Mouse (Mus musculus): ENCODE data around the gene Mdm2.
"Not testable (repeated sequence)": the region's sequence is repeated elsewhere in the genome, so short reads cannot be mapped to it uniquely, and the experiment has no call there.

Gene Mdm2

GRCm38 (mm10) chr10:117732184-117732583, 21.6 kb upstream of the Mdm2 start:
- DNase-seq (ENCODE audit: low spot score) = no peak

GRCm38 (mm10) chr10:117731244-117732101, 20.9 kb upstream of the Mdm2 start:
- DNase-seq (ENCODE audit: low spot score) = no peak

GRCm38 (mm10) chr10:117730637-117731203, 20.2 kb upstream of the Mdm2 start:
- no peak for DNase-seq (ENCODE audit: low spot score)

DNA sequence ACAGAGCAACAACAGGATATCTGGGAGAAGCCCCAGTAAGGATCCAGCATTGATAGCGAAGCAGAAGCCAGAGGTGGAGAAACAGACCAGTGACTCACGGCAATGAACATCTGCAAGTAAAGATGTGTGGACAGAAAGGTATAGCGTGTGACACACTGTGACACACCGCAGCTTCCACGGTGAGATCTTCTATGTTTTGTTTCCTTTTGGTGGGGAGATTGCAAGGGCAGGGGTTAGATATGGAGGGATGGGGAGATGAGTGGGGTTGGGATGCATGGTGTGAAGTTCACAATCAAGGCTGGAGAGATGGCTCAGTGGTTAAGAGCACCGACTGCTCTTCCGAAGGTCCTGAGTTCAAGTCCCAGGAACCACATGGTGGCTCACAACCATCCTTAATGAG, 19.6 kb upstream of the Mdm2 start:
- no peak for DNase-seq (ENCODE audit: low spot score)

DNA sequence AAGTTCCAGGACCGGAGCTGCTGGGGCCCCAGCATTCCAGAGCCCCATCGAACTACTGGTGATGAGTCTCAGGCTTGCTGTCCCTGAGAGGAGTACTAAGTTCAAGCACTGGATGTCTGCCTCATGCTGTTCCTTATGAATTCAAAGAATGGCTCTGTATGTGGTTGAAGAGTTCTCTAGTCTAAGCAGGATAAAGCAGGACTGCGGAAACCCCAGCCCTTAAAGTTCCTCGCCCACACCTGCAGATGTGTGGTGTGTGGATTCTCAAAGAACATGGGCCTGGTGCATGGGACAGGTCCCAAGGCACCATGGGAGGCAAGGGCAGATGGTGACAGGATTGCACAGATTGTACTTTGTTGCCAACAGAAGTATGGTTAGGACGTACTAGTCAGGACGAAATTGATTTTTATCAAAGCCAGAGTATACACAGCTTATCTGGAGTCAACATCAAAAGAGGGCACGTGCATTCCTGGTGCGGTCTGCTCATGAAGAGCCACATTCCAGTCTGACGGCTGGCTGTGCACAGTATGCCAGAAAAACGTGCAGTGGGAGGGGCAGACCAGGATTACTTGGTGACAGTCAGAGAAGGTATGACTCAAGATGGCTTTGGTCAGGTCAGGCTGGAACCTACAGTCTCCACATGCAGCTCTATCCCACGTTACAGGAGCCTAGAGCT, 18.7 kb upstream of the Mdm2 start:
- no peak for DNase-seq (ENCODE audit: low spot score)

GRCm38 (mm10) chr10:117728574-117728973, 18.0 kb upstream of the Mdm2 start:
- no peak for DNase-seq (ENCODE audit: low spot score)

DNA sequence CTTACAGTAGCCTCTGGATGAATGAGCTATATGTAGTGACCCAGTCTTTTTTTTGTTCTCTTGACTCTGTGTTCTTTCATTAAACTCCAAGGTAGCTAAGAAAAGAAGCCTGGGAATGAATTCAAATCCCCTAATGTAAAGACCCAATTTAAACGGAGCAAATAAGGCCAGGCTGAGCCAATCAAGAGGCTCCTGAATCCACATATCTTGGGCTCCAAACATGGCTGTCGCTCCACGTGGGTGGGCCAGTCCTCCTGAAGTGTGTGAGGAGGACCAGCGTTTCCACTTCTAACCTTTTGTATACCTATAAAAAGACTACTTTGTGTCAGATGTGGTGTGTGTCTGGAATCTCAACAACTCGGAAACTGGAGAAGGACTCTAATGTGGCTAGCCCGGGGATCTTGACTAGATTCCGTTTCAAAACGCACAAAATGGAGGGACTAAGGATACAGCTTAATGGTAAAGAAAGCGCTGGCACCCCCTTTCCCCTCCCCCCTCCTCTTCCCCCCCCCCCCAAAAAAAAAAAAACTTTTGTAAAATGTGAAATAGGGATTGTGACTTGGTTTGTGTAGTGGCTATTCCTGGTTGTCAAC, 17.1 kb upstream of the Mdm2 start:
- DNase-seq (ENCODE audit: low spot score) = no peak

- DNase-seq (ENCODE audit: low spot score) = no peak
These were observed 16.4 kb upstream of the Mdm2 start for GRCm38 (mm10) chr10:117726888-117727385.

GRCm38 (mm10) chr10:117726350-117726749, 15.8 kb upstream of the Mdm2 start:
- DNase-seq (ENCODE audit: low spot score) = no peak

- no peak for DNase-seq (ENCODE audit: low spot score)
These were observed 15.1 kb upstream of the Mdm2 start for GRCm38 (mm10) chr10:117725671-117726070.

DNA sequence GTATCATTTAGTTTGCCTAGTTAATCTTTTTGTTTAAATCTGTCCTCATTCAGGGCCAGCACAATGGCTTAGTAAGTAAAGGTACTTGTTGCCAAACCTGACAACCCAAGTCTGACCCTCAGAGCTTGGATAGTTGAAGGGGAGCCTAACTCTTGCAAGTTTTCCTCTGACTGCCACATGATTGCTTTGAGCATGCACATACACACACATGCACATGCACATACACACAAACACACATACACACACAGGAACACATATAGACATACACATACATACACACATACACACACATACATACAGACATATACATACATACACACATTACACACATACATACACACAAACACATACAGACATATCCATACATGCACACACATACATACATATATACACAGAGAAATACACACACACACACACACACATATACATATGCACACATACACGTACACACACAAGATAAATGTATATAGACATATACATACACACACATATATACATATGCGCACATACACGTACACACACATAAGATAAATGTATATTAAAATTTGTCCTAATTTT, 14.3 kb upstream of the Mdm2 start:
- no peak for DNase-seq (ENCODE audit: low spot score)

GRCm38 (mm10) chr10:117724136-117724718, 13.7 kb upstream of the Mdm2 start:
- no peak for DNase-seq (ENCODE audit: low spot score)

DNA sequence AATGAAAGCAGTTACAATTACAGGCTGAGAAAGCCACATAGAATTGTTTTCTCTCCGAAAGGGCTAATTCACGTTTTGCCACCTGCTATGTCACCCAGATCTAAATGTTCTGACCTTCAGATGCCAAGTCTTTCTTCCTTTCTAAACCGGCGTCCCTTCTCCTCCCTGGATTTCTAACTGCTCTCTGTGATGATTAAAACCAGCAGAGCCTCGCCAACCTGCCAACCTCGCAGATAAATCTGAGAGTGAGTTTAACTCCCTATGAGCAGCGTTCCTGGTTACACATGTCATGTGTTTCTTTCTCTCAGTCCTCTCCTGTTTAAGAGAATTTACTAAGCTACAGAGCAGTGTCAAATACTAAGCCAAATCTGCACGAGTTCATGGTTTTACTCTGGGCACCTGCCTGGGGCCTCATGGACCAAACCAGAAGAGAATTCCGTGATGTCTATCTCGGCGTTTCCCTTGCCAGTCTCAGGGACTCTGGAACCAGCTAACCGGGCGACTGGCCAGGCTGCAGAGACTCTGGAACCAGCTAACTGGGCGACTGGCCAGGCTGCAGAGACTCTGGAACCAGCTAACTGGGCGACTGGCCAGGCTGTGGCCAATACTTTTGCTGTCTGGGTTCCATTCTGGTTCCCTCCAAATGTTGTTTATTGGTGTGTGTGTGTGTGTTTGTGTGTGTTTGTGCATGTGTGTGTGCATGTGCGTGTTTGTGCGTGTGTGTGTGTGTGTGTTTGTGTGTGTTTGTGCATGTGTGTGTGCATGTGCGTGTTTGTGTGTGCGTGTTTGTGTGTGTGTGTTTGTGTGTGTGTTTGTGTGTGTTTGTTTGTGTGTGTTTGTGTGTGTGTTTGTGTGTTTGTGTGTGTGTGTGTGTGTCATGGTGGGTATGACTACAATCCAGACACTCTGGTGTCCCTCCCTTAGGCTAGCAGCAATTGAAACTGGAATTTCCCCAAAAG, 7.9 kb upstream of the Mdm2 start:
- DNase-seq (ENCODE audit: low spot score) = no peak

DNA sequence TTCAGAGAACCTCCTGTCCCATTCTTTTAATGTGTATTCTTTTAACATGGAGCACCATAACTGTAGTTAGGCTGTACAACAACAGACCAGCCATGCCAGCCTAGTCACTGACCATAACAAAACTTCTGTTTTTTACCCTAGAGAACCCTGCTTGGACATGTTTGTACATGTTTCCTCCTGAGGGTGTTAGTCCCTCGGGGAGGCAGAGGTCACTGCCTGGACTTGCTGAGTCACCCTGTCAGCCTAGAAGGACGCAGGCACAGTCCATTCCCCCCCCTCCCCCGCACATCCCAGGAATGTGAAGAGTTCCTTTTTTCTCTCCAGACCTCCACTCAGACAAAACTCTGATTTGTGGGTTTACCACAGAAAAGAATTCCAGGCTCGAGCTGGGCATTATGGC, 7.0 kb upstream of the Mdm2 start:
- DNase-seq (ENCODE audit: low spot score) = no peak

DNA sequence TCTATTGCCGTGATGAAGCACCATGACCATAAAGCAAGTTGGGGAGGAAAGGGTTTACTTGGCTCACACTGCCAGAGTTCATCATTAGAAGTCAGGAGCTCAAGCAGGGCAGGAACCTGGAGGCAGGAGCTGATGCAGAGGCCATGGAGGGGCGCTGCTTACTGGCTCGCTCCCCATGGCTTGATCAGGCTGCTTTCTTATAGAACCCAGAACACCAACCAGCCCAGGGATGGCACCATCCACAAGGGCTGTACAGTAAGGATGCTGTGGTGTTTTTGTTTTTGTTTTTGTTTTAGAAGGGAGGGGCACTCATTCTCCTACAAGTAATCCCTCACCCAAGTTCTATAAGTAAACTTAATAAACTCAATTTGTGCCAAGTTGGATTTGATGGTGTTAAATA, 6.1 kb upstream of the Mdm2 start:
- DNase-seq (ENCODE audit: low spot score) = no peak

- not testable (repeated sequence) for DNase-seq (ENCODE audit: low spot score)
These were observed 5.1 kb upstream of the Mdm2 start for GRCm38 (mm10) chr10:117715654-117716053.

- no peak for DNase-seq (ENCODE audit: low spot score)
These were observed 4.5 kb upstream of the Mdm2 start for GRCm38 (mm10) chr10:117714928-117715500.

GRCm38 (mm10) chr10:117714048-117714545, 3.5 kb upstream of the Mdm2 start:
- no peak for DNase-seq (ENCODE audit: low spot score)

DNA sequence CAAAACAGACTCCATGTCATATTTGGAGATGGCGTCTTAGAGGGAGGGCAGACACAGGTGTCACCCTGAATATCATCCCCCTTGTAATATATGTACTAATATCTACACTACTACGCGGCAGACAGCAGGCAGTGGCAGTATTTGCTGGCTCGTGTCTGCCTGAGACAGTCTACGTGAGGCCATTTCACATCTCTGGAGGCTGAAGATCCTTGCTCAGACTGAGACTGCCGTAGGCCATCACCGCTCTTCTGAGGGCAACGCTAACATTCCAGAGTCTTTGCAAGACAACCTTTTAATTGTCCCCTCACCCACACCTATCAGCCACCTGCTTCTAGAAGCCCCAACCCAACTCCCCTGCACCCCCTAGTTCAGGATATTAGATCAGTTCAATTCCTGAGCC, 2.9 kb upstream of the Mdm2 start:
- no peak for DNase-seq (ENCODE audit: low spot score)

DNA sequence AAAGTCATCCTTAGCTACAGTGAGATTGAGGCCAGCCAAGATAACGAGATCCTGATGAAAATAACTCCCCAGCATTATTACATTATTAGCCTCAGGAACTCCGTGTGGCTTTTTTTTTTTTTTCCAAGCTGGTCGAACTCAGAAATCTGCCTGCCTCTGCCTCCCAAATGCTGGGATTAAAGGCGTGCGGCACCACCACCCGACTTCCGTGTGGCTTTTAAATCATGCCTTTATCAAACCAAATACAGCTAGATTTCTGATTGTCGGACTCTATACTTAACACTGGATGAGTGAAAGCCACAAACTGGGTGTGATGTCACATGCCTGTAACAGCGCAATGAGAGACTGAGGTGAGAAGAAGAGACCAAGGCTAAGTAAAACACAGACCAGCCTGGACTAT, 2.3 kb upstream of the Mdm2 start:
- no peak for DNase-seq (ENCODE audit: low spot score)
